Mouse (Mus musculus) gastrocnemius, adult 18-20 months (tissue): ENCODE measurements around the gene Zfhx3. TPM values are rescaled to one million over a fixed set of nuclear protein-coding genes. Genes with fewer than 3 reads are reported as not detected.

Experiments used
- DNase-seq: peaks from one replicate; pipeline ENCODE4 v3.0.0; 2021; ENCODE audit warnings: low spot score
- total RNA-seq, 2 experiments: library from RNA; stranded (reverse); gene quantifications; 2 replicates each; pipeline ENCODE4 v1.2.3; 2021

The Zfhx3 gene
- total RNA-seq, 2 experiments from 2014 or later = 16.8 to 19.0 TPM

DNA sequence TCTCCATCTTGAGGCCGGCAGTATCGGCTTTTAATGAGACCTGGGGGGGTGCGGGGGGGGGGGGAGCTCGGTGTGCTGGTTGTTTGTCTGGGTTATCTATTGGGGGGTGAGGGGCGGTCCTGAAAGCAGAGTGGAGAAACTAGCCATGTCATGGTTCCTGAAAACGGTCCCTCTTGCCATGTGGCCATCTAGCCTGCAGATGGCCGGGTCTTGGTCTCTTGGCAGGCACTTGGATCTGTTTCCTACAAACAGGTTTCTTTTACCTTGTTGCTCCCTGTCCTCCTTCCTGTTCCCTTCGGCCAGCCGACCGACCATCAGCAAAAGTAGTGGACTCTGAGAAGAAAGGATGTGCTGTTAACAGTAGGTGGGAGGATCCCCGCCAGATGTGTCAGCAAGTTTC is 904.4 kb downstream of the Zfhx3 start:
- DNase-seq = no peak

DNA sequence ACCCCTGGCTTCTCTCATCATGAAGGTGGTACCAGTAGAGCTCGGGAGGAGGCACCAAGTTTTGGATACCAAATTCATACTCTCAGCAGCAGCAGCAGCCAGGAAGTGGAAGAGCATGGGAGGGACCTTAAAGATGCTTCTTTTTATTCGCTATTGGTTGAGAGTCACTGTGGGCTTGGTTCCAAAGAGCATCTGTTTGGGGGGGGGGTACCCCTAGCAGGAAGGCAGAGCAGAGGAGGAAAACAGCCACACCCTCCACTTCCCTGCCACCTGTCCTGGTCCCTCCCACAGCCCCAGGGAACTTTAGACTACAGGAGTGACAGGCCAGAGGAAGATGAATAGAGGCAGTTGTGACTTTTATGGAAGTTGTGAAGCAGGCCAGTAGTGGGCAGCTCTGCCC is 904.9 kb downstream of the Zfhx3 start:
- no peak for DNase-seq

DNA sequence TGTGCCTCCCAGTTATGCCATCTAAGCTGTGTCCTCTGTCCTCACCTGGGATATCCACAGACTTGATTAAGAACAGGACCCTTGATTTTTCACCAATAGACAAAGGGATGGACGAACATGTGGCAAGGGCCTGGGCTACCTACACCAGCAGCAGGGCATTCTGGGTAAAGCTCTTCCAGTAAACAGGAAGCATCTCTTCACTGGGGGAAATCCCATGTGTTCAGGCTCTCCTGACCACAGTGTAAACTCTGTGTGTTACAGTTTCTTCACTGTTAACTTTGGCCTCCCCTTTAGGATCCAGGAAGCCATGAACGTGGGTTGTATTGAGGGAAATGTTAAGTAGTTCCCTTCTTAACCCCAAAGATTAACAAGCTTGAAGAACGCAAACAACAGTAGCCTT is 906.0 kb downstream of the Zfhx3 start:
- no peak for DNase-seq

DNA sequence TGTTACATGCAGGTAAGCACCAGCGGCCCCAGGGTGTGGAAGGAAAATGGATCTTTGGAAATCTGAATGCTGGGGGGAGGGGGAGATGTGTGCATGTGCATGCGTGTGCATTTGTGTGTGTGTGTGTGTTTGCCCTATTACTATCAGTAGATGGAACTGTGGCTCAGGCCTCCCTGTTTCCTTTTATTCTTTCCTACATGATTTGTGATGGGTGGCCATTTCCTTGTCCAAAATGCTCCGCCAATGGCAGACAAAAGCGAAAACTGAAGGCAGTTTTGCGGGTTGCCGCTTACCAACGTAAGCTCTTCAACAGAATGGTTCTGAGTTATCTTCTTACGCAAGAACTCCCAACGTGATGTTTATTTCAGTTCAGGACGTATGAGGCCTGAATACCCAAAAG is 910.6 kb downstream of the Zfhx3 start:
- no peak for DNase-seq

DNA sequence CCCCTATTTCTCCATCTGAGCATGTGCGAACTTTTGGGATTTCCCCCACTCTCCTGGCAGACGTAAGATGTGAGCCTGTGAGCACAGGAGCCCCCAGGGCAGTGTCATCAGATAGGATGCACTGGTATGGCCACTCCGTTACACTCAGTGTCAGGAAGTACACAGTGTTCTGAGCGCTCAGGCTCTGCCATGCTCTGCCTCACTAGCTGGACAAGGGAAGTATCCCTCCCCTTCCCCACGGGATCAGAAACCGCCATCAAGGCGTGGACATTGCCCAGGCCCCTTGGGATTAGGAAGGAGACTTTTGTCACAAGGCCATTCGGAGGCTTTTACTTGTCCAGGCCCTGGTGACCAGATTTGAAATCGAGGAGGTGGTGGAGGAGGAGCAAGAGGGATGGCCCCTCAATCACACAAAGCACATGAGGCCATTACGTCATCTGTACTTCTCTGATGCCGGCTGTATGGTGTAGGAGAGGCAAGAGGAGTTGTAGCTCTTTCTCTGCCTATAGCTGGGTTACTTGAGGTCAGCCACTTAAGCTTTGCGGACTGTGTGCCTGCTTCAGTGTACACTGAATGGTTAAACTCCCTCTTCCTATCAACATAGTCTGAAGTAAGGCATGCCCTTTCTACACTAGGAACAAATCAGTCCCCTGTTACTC is 912.1 kb downstream of the Zfhx3 start:
- DNase-seq = no peak

DNA sequence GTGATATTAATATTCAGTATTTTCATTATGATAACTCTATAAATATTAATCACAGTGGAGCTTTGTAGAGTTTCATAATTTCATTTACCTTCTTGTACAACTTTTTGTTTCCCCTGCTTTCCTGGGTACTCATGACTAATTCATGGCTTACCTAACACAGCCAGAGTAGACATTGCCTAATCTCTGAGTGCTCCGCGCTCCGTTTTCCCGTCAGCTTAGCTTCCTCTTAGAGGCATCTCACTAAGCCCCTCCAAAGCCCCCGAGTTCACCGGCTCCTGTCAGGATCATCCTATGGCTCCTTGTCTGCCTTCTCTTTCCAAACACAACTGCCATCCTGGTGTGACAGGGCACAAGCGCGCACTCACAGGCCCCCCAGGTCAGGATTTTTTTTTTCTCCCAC is 916.6 kb downstream of the Zfhx3 start:
- DNase-seq = no peak

DNA sequence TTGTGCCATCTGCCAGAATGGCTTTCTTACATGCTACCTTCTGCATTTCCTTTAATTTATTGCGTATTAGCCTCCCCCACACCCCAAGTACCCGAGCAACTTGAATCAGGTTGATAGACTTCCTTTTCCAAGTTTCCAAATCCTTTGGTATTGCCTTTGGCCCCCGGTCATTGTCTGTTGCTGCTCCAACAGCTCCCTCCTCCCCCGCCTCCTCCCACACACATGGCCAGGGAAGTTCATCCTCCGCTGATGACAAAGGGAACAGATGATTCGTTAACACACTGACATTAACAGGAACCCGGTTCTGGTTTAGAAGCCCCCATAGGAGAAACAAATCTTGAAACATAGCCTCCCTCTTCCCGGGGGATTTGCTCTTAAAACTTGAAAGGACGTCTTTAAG is 917.5 kb downstream of the Zfhx3 start:
- no peak for DNase-seq

DNA sequence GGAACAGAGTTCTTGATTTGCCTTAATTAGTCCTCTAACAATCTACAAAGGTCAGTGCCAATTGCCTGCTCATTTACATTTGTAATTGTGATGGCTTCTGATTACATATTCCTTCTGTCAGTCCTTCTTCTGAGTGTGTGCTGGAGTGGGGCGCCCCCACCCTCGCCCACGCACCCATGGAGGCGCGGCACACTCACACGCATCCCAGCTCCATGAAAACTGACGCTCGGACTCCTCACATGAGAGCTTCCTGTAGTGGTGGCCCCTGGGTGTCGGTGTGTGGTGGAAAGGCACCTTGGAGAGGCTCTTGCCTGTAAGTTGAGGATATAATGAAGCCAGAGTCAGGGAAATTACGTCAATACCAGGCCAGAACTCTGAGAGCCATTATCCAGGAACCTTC is 921.0 kb downstream of the Zfhx3 start:
- DNase-seq = no peak

DNA sequence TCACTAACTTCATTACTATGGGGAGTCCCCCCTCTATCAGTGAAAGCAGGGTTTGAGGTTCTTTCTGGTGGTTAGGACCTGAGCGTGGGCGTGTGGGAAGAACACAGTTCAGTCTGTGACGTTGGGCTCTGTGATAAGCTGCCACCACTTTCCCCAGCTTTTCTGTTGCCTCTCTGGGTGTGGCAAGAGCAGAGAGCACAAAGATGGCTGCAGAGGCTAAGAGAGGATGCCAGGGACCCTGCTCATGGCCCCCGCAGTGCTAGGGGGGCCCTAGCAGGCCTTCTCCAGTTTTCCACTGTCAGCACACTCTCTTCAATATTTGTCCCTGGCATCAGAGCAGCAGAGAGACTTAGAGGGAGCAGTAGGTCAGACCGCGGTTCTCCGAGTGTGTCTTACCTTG is 924.0 kb downstream of the Zfhx3 start:
- no peak for DNase-seq

DNA sequence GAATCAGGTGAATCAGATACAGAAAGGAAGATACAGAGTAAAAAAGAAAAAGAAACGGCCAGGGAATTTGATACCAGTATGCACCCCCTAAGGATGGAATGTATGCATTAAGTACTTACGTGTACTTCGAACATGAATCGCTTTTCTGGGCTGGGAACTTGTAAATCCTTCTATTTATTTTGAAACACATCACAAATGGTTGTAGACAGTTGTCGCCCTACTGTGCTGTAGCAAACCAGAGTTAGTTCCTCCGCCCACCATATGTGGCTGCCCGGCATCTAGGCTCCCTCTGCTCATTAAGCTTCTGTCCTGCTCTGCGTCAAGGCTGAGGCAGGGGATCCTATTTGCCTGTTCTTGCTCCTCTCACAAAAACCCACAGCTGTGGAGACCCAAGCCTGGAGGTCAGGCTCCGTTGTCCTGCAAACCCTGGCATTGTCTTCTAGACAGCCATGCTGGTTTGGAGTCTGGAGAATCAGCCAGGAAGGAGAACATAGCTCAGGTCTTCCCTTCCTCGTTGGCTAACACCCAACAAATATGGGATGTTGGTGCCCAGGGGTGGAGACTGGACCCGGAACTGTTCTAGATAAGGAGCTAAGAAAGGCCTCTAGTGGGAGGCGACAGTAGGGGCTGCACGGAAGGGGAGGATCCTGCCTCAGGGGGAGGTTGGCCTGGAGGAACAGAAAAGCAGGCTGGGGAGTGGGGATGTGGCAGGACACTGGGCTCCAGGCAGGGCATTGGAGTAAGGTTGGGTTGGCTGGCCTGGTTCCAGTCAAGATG is 925.2 kb downstream of the Zfhx3 start:
- DNase-seq = no peak

DNA sequence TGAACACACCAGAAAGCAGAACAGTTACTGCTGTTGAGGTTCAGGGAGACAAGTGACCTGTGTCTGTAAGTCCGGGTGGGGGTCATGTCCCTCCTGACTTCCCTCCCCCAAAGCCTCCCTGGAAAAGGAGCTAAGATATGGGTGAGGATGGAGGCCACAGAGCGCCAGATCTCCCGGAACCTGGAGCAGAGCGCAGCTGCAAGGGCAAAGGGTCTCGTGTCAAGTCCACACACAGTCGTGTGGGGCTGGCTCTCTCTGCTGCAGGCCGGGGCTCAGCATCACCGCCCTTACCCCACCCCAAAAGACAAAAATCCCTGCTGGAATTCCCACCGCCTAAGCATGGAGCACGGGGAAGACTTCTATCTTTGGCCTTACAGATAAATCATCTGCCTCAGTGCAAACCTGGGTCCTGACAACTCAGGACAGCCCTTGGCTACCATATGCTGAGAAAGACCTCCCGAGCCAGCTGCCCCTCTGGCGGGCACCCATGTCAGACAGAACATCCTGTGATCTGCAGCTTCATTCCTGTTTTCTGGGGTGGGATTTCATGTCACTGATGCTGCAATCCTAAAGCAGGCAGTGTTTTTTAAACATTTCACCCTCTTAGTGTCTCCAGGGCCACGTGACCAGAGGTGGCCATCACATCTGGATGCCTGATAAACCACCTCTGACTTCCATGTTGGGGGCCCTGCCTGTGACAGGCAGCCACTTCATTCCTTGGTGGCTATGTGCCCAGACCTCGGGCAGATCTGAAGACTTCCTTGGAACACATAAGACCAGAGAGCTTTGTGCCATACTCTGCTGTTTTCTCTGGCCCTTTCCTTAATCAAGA is 926.0 kb downstream of the Zfhx3 start:
- peak; percentile 15 for DNase-seq

DNA sequence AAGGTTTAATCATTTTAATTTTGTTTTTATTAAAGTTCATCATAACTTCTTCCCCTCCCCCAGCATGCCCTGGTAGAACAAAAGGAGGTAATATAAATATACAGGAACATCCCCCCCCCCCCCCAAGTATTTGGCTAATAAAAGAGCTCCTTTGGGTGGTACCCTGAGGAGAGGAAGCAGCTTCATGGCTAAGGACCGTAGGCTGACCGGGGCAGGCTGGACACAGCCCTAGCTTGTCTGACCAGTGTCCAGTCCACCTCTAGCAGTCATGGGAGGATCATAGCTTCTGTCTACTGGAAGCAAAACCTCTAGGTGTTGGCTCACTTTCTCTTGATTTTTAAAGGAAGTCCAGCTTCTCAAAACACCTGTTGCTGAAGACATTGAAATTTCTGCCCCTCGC is 927.0 kb downstream of the Zfhx3 start:
- DNase-seq = no peak

DNA sequence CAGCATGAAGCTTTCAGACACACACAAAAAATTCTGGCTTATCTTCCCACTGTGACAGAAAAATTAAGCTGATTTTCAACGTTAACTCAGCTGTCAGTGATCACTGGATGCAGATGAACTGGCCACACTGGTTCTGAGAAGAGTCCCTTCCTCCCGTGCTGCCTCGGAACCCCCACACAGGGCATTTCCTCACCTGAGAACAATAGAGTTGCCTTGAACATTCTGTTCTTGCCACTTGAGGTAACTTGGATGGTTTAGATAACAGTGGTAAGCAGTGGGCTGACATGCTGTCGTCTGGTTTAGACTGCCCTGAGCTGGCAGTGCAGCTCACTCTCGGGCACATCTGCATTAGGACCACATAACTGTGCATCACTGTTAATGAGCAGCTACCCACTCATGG is 927.5 kb downstream of the Zfhx3 start:
- no peak for DNase-seq

DNA sequence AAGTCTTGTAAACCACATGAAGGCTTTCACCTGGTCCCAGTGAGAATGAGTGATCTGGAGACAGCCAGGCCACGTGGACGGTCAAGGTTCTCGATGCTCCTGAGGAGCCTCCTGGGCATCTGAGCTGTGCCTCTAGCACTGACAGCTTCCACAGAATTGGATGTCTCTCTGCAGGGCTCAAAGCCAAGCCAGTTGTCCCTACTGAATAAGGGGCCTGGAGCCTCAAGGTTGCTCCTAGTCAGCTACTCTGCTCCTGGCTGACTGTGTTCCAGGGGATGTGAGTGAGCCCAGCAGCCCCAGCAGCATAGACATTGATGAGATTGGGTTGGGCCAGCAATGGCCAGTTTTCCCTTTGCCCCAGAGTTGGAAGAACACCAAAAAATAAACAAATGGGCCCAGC is 927.9 kb downstream of the Zfhx3 start:
- no peak for DNase-seq

DNA sequence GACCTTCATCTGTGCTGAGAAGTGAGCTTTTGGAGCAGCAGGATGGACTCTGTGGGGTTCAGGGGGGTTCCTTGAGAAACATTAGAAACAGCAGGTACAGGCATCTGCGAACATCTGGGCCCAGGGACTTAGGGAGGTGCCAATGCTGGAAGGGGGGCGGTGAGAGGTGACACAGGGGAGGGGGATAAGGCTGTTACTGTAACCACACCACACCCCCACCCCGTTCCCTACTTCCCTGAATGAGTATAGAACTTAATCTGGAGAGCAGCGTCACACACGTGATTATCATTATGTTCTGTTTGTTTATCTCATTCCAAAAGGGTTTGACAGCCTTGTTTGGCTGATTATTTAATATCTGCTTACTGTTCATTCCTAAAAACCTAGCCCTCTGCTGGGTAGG is 933.3 kb downstream of the Zfhx3 start:
- DNase-seq = no peak

DNA sequence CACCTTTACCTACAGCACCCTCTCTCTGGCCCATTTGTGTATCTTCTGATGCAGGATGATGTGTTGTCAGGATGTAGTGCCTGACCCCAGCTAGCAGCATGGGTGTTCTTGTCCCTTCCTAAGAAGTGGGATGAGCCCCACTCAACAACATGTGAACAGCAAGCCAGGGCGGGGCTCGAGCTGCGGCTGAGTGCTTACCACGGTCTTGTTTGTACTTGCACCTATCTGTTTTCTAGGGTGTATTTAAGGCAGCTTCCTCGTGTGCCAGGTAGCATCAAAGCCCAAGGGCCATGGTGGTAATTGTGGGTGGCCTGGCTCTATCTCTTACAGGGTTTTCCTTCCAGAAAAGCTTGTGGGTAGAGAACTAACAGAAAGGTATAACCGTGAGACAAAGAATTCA is 937.7 kb downstream of the Zfhx3 start:
- DNase-seq = no peak

DNA sequence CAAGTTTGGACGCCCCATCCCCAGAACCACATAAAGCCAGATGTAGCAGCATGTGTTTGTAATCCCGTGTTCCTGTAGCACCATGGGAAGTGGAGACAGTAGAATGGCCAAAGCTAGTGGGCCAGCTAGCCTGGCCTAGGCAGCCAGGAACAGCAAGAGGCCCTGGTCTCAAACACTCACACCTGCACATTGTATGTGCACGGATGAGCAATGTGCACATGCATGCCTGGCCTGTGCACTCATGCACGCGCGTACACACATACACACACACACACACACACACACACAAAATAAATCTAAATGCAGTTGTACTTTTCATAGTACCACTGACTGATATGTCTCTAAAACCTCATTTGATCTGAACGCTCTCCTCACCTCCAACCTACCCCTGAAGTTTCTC is 938.9 kb downstream of the Zfhx3 start:
- DNase-seq = no peak

DNA sequence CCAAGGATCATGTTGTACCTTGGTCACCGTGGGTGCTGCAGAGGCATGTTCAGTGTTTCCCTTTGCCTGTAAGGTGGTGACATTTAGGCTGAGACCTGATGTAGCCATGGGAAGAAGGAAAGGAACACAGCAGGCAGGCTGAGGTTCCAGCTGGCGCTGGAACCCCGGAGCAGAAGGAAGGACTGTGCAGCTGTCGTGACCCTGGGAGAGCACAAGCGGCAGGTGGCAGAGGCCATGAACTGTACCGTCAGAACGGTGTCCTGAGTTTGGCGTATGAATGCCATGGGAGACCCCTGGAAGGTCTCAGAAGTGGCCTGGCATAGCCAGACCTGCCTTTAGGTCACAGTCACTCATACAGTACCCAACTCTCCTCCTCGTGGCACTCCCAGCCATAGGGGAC is 939.6 kb downstream of the Zfhx3 start:
- no peak for DNase-seq

DNA sequence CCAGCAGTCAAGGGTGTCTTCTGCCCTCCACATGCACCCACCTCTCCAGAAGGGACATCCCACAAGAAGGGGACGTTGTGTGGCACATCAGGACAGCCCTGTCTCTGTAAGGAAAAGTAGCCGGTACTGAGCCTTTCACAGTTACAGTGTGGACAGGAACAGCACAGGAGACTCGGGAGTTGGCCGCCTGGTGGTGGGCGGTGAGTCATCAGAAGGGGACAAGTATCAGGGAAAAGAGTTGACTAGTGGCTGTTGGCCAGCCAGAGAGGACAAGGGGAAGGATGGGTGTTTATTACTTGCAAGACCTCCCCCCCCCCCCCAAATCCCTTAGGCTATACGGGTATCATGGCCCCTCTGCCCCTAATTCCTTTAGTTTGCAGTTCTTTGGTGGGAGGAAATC is 940.9 kb downstream of the Zfhx3 start:
- no peak for DNase-seq

DNA sequence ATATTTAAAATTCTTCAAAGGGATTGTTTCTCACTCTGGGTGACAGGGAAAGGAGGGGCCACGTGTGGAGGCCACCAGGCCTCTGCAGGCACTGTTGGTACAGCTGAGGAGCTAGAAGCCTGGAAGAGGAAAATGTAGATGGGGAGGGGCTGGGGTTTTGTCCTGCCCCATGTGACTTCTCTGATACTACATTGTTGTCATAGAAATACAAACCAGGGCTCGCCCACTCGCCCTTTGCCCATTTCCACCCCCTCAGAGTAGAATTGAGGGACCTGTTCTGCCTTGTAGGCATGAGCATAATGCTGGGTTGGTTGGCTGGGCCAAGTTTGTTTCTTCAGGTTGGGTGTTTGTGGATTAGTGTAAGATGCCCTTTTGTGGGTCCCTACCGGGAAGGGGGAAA is 942.5 kb downstream of the Zfhx3 start:
- no peak for DNase-seq

DNA sequence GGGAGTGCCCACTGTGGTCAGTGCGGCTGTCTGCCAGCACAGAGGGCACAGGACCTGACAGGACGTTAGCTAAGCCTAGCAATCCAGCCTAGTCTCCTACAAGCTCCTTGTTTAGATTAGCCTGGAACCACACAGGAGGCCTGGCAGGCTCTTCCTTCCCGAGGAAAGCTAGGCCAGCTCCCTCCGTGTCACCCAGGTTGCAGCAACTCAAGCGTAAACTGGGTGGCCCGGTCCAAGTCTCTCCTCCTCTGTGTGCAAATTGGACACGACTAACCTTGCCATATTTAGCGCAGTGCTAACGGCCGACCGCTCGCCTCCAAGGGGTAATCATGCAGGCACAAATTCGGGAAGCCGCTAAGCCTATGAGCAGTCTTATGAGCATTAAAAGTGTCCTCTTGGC is 943.0 kb downstream of the Zfhx3 start:
- DNase-seq = peak; percentile 74

DNA sequence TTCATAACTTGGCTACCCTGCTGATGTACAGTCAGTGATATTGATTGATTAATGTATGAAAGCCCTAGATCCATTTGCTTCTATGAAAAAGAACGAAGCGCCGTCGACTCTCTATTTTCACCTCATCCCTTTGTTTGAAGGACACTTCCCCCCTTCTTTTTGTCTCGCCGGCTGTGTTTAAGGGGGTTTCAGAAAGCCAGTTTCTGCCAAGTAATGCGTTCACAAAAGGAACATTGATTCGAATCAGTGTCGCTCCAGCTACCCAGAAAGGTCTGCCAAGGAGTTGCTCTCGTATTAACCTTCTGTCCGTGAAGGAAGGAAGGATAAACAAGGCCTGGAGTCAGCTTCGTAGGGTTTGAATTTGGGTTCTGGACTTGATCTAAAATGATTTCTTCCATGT is 943.4 kb downstream of the Zfhx3 start:
- DNase-seq = no peak
